Mouse (Mus musculus) heart, postnatal 0 days (tissue): ENCODE results near the gene Gm3667. TPM values are rescaled to one million over a fixed set of nuclear protein-coding genes. Genes with fewer than 3 reads are reported as not detected.
"Not testable (repeated sequence)": the region's sequence is repeated elsewhere in the genome, so short reads cannot be mapped to it uniquely, and the experiment has no call there.

ENCODE experiments used
- ATAC-seq: fragments of 200-750 bp; cut with Nextera tagmentation; 2 replicates; pipeline ENCODE4 v1.8.0; 2017; ENCODE audit warnings: low read depth, moderate number of reproducible peaks, moderate library complexity; ENCODE audit not compliant: insufficient read depth
- DNase-seq: peaks from one replicate; pipeline ENCODE4 v3.0.0-alpha.2; 2016; ENCODE audit warnings: low spot score
- H3K27ac ChIP-seq: fragments of 300-500 bp; sonication (generic); 2 replicates; pipeline ENCODE4 v1.5.1; 2014; ENCODE audit warnings: low read depth, mild to moderate bottlenecking
- H3K27me3 ChIP-seq: fragments of 300-500 bp; sonication (generic); 2 replicates; pipeline ENCODE4 v1.6.1; 2014; ENCODE audit warnings: low read length, mixed read lengths; ENCODE audit not compliant: control insufficient read depth, insufficient read depth
- H3K36me3 ChIP-seq: fragments of 300-500 bp; sonication (generic); replicated peaks from 2 replicates; pipeline ENCODE4 v1.6.1; 2014; ENCODE audit warnings: low read length, mixed read lengths; ENCODE audit not compliant: control insufficient read depth, insufficient read depth
- H3K4me1 ChIP-seq: fragments of 300-500 bp; sonication (generic); 2 replicates; pipeline ENCODE4 v1.6.1; 2014; ENCODE audit warnings: antibody characterized with exemption; ENCODE audit not compliant: control insufficient read depth, insufficient read depth
- H3K4me2 ChIP-seq: fragments of 300-500 bp; sonication (generic); 2 replicates; pipeline ENCODE4 v1.6.1; 2014; ENCODE audit warnings: low read depth, mild to moderate bottlenecking, low read length, moderate library complexity
- H3K4me3 ChIP-seq: fragments of 300-500 bp; sonication (generic); 2 replicates; pipeline ENCODE4 v1.5.1; 2014; ENCODE audit warnings: low read depth, low read length
- H3K9ac ChIP-seq: fragments of 300-500 bp; sonication (generic); replicated peaks from 2 replicates; pipeline ENCODE4 v1.6.1; 2014; ENCODE audit warnings: low read depth, low read length, mixed read lengths
- H3K9me3 ChIP-seq: fragments of 300-500 bp; sonication (generic); replicated peaks from 2 replicates; pipeline ENCODE4 v1.6.1; 2016; ENCODE audit warnings: low read length; ENCODE audit not compliant: control insufficient read depth
- WGBS: fragments of 180-500 bp; shearing (Covaris S2); extraction: QIAGEN DNeasy Blood & Tissue Kit; methylation state at CpG from one replicate; pipeline ENCODE4 v1.1.7; 2014; 5-methylcytosine and 5-hydroxymethylcytosine counted together
- polyA plus RNA-seq: library from polyadenylated mRNA; unstranded; fragments of >200 nt; fragmentation: Nextera tagmentation; extraction: Ambion mirVana; gene quantifications from 2 replicates; pipeline ENCODE4 v1.2.1, GENCODE M21; 2015
- total RNA-seq: library from RNA; depleted of rRNA; stranded (reverse); fragments of >200 nt; gene quantifications from 2 replicates; pipeline ENCODE4 v1.2.3, GENCODE M21; 2014; ENCODE audit warnings: low replicate concordance; rRNA removed

The Gm3667 gene
- total RNA-seq (not detected in 2 replicates), polyA plus RNA-seq (0.27 and 0.40 TPM in 2 replicates)

DNA sequence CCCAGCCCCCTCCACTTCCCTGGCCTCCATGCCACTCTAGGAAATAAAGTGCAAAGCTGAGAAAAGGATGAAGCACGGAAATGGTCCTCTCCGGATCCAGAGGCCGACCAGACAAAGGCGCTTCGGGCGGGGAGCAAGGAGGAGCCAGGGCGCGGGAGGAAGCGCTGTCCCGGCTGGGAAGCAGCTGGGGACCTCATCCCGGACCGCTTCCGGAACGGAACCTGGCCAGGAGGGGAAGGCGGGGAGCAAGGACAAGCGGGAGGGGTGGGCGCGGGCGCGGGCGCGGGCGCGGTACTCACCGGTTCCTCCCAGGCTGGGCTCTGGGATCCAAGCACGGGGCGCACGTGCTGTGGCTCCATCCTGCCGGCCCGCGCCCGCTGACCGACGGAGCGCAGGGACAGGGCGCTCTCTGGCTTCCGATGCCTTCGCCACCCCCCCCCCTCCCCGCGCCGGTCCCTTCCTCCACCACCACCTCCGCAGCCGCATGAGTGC lies at the start of gene Gm3667:
Gm3667 (minus strand) TSS at position 442 of the 492 bp plus-strand sequence.
- H3K4me3 ChIP-seq, result peak within 1 kb of the TSS; percentile 31
- DNase-seq, H3K9ac ChIP-seq, H3K27ac ChIP-seq, H3K4me1 ChIP-seq, ATAC-seq, H3K9me3 ChIP-seq, H3K27me3 ChIP-seq, H3K36me3 ChIP-seq: not testable (repeated sequence)
- H3K4me2 ChIP-seq, result peak within 1 kb of the TSS; percentile 53
- 0% methylated on average over 7 of the region's 43 CpGs for WGBS

- not testable (repeated sequence) for H3K4me2 ChIP-seq, H3K9me3 ChIP-seq, DNase-seq, ATAC-seq, H3K4me1 ChIP-seq, H3K27me3 ChIP-seq, H3K27ac ChIP-seq, H3K36me3 ChIP-seq, H3K9ac ChIP-seq, H3K4me3 ChIP-seq
- 96% methylated on average over 15 of the region's 24 CpGs for WGBS
Measured at GRCm38 (mm10) chr14:6899881-6900280, 10.1 kb upstream of the Gm3667 start.

- DNase-seq, H3K4me1 ChIP-seq, H3K27ac ChIP-seq, H3K9me3 ChIP-seq, H3K4me2 ChIP-seq, ATAC-seq, H3K4me3 ChIP-seq, H3K36me3 ChIP-seq, H3K9ac ChIP-seq, H3K27me3 ChIP-seq: not testable (repeated sequence)
- WGBS, result 27% methylated on average over 2 of the region's 5 CpGs
Measured at GRCm38 (mm10) chr14:6888811-6889210, 951 bp downstream of the Gm3667 start.

DNA sequence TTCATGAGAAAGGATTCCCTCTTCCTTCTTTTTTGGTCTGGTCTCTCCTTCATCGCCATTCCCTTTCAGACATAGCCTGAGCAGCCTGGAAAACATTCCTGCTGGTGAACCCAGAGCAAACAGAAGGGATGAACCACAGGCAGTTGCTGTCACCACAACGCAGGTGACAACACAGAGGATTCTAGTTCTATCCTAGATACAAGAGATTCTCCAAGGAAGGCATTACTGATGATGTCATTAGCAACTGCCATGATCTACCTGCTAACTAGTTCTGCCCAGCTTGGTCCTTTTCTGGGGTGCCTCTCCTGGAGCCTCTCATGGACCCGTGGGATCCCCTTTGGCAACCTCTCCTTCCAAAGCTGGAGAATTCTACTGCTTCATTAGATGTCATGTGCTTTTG lies 49.6 kb downstream of the Gm3667 start, which contains the start of gene Gm3642:
Gm3642 (minus strand) TSS at position 101 of the 400 bp plus-strand sequence.
- H3K27ac ChIP-seq, H3K27me3 ChIP-seq, H3K4me2 ChIP-seq, H3K4me1 ChIP-seq, ATAC-seq, H3K9me3 ChIP-seq, H3K4me3 ChIP-seq, DNase-seq, H3K9ac ChIP-seq, H3K36me3 ChIP-seq: not testable (repeated sequence)
- no CpG with 5 or more reads among the region's 3 CpGs for WGBS

DNA sequence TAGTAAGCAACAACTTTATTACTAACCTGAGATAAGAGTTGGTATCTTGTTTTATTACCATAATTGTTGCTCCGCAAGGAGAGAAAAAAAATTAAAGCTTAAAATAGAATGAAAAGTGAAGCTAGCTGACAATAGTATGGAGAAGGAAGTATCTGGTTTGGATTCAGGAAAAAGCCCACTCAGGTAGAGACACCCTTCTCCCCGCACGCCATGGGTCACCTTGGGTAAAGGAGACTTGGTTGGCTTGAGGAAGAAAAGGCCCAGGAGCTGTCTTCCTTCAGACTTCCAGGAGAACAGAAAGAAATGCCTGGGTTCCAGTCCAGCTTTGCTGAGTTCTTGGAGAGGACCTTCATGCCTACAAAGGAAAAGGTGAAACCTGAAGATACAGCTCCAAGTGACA lies 66.5 kb downstream of the Gm3667 start:
- not testable (repeated sequence) for ATAC-seq

More for the DNA sequence above, 66.5 kb downstream of the Gm3667 start:
- DNase-seq, H3K4me2 ChIP-seq, H3K9ac ChIP-seq, H3K36me3 ChIP-seq, H3K27ac ChIP-seq, H3K9me3 ChIP-seq, H3K4me1 ChIP-seq, H3K27me3 ChIP-seq, H3K4me3 ChIP-seq: not testable (repeated sequence)
- 66% methylated on average over 3 of the region's 3 CpGs for WGBS

Other genes starting within 250 kb of the Gm3667 start
- not detected in 2 replicates for gene Gm10251, start 205.8 kb downstream of the Gm3667 start, total RNA-seq
- not detected in 2 replicates for gene Gm10251, start 205.8 kb downstream of the Gm3667 start, polyA plus RNA-seq
- gene Gm8050, start 169.7 kb downstream of the Gm3667 start, total RNA-seq, result not detected in 2 replicates
- gene Gm8050, start 169.7 kb downstream of the Gm3667 start, polyA plus RNA-seq, result not detected in 2 replicates
- 3.7 and 7.0 TPM in 2 replicates for gene Gm3636, start 147.6 kb downstream of the Gm3667 start, total RNA-seq
- 2.1 and 3.0 TPM in 2 replicates for gene Gm3636, start 147.6 kb downstream of the Gm3667 start, polyA plus RNA-seq
- gene Gm8362, start 115.6 kb downstream of the Gm3667 start, total RNA-seq, result not detected in 2 replicates
- gene Gm8362, start 115.6 kb downstream of the Gm3667 start, polyA plus RNA-seq, result not detected in 2 replicates
- gene Gm3642, start 49.7 kb downstream of the Gm3667 start, total RNA-seq, result not detected in 2 replicates
- gene Gm3642, start 49.7 kb downstream of the Gm3667 start, polyA plus RNA-seq, result not detected in 2 replicates
- gene Gm6356, start 83.9 kb upstream of the Gm3667 start, total RNA-seq, result not detected in 2 replicates
- not detected in 2 replicates for gene Gm6356, start 83.9 kb upstream of the Gm3667 start, polyA plus RNA-seq
- gene Gm10406, start 137.5 kb upstream of the Gm3667 start, total RNA-seq, result not detected in 2 replicates
- gene Gm10406, start 137.5 kb upstream of the Gm3667 start, polyA plus RNA-seq, result 0.08 and 0.16 TPM in 2 replicates
- not detected in 2 replicates for gene Gm3685, start 155.0 kb upstream of the Gm3667 start, total RNA-seq
- gene Gm3685, start 155.0 kb upstream of the Gm3667 start, polyA plus RNA-seq, result not detected in 2 replicates
- 2.4 TPM in 1 of 2 replicates, not detected in the other for gene Gm3696, start 210.7 kb upstream of the Gm3667 start, total RNA-seq
- 0.37 and 0.70 TPM in 2 replicates for gene Gm3696, start 210.7 kb upstream of the Gm3667 start, polyA plus RNA-seq
- not detected in 2 replicates for gene Gm6676, start 235.4 kb upstream of the Gm3667 start, total RNA-seq
- not detected in 2 replicates for gene Gm6676, start 235.4 kb upstream of the Gm3667 start, polyA plus RNA-seq